Mouse (Mus musculus) limb, embryonic 11.5 days (tissue): Measurements from ENCODE around the gene Npdc1. TPM values are rescaled to one million over a fixed set of nuclear protein-coding genes. Genes with fewer than 3 reads are reported as not detected.

ENCODE experiments used
- ATAC-seq: fragments of 200-750 bp; cut with Nextera tagmentation; 2 replicates; pipeline ENCODE4 v1.8.0; 2017; ENCODE audit warnings: low read depth; ENCODE audit not compliant: insufficient number of reproducible peaks, low FRiP score, low TSS enrichment
- DNase-seq: peaks from one replicate; pipeline ENCODE4 v3.0.0-alpha.2; 2015; ENCODE audit warnings: low spot score
- H3K27ac ChIP-seq: fragments of 300-500 bp; sonication (generic); replicated peaks from 2 replicates; pipeline ENCODE4 v1.5.1; 2014; ENCODE audit warnings: low read depth, mild to moderate bottlenecking, low read length
- H3K27me3 ChIP-seq: fragments of 300-500 bp; sonication (generic); 2 replicates; pipeline ENCODE4 v1.6.1; 2014; ENCODE audit warnings: mild to moderate bottlenecking, low read length, mixed read lengths; ENCODE audit not compliant: control insufficient read depth, insufficient read depth
- H3K36me3 ChIP-seq: fragments of 300-500 bp; sonication (generic); 2 replicates; pipeline ENCODE4 v1.6.1; 2014; ENCODE audit warnings: mild to moderate bottlenecking, low read length, moderate library complexity, mixed read lengths; ENCODE audit not compliant: control insufficient read depth, insufficient read depth
- H3K4me1 ChIP-seq: fragments of 300-500 bp; sonication (generic); 2 replicates; pipeline ENCODE4 v1.6.1; 2014; ENCODE audit warnings: low read length, mixed read lengths; ENCODE audit not compliant: control insufficient read depth, insufficient read depth
- H3K4me2 ChIP-seq: fragments of 300-500 bp; sonication (generic); 2 replicates; pipeline ENCODE4 v1.6.1; 2014; ENCODE audit warnings: low read depth, mild to moderate bottlenecking, moderate library complexity; ENCODE audit not compliant: severe bottlenecking
- H3K4me3 ChIP-seq: fragments of 300-500 bp; sonication (generic); 2 replicates; pipeline ENCODE4 v1.5.1; 2014; ENCODE audit warnings: low read depth, low read length
- H3K9ac ChIP-seq: fragments of 300-500 bp; sonication (generic); 2 replicates; pipeline ENCODE4 v1.6.1; 2014; ENCODE audit warnings: mild to moderate bottlenecking, low read length
- H3K9me3 ChIP-seq: fragments of 300-500 bp; sonication (generic); 2 replicates; pipeline ENCODE4 v1.6.1; 2016; ENCODE audit warnings: low read length; ENCODE audit not compliant: control insufficient read depth
- WGBS: fragments of 180-500 bp; shearing (Covaris S2); extraction: QIAGEN DNeasy Blood & Tissue Kit; methylation state at CpG from one replicate; pipeline ENCODE4 v1.1.7; 2014; 5-methylcytosine and 5-hydroxymethylcytosine counted together
- polyA plus RNA-seq: library from polyadenylated mRNA; unstranded; fragments of >200 nt; fragmentation: Nextera tagmentation; extraction: Ambion mirVana; gene quantifications from 2 replicates; pipeline ENCODE4 v1.2.1, GENCODE M21; 2014

The Npdc1 gene
- 6.1 and 6.8 TPM in 2 replicates for polyA plus RNA-seq

DNA sequence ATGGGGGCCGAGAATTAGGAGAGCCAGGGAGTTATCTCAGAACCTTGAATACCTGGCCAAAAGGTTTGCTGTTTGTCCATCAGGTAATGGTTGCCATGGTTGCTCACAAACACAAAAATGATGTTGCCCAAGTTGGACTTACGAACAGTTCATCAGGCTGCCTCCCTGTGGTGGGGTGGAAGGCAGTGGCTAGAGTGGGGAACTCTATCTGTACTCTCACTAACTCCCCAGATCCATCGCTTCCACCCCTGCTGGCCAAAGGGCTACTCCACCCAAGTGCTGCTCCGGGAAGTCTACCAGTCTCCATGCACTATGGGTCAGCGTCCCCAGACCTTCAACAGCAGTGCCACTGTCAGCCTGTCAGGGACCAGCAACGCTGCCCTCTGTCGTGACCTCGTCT, at the start of gene Npdc1:
Npdc1 (plus strand) TSS at position 301 of the 400 bp plus-strand sequence.
- no peak within 1 kb of the TSS for H3K4me3 ChIP-seq
- no peaks in the 10 kb centered on the region for H3K9me3 ChIP-seq
- peaks cover 83% of the 10 kb centered on the region for H3K27me3 ChIP-seq
- no peak for DNase-seq
- no peak for ATAC-seq
- H3K4me2 ChIP-seq: no peak within 1 kb of the TSS
- no peak within 1 kb of the TSS for H3K27ac ChIP-seq
- WGBS: 59% methylated on average over 8 of the region's 8 CpGs
- no peak within 1 kb of the TSS for H3K9ac ChIP-seq
- no peaks in the 10 kb centered on the region for H3K36me3 ChIP-seq
- H3K4me1 ChIP-seq: peaks cover 5% of the 10 kb centered on the region

DNA sequence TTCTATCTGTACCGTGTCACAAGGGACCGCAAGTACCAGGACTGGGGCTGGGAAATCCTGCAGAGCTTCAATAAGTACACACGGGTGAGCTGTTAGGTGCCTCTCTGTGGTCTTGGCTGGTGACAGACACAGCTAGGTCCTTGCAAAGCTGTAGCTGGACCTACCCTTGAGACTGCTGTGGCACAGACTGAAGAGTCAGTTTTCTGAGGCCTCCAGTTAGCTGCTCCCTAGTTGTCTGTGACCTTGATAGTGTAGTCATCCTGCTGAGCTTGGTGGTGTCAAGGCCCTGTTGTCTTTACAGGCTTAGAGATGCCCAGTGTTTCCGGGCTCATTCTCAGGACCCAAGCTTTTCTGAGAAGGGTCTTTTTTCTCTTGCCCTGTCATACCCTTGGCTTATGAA, 49.7 kb upstream of the Npdc1 start:
- no peak overlapping the region for H3K4me3 ChIP-seq
- H3K27ac ChIP-seq: no peak overlapping the region
- 95% methylated on average over 4 of the region's 4 CpGs for WGBS
- no peak overlapping the region for H3K4me2 ChIP-seq
- no peaks in the 10 kb centered on the region for H3K9me3 ChIP-seq
- no peaks in the 10 kb centered on the region for H3K4me1 ChIP-seq
- H3K36me3 ChIP-seq: peaks cover 54% of the 10 kb centered on the region
- ATAC-seq (no peak), DNase-seq (no peak)
- H3K27me3 ChIP-seq: no peaks in the 10 kb centered on the region
- H3K9ac ChIP-seq: no peak overlapping the region

DNA sequence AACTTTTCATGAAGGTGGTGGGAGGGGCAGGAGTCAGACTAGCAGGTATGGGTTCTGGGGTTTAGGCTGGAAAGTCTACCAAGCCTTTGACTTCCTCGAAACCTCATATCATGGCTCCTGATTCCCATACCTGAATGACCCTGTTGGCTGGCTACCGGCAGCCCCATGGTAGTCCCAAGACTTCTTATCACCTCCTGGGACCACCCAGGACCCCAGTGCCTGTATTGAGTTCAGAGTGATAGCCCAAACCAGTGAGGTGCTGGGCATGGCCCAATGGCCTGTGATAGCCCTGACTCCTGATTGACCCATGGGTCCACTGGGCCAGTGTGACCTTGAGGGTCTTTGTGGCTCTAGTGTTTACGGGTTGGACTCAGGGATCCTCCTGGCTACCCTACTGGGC, 48.5 kb upstream of the Npdc1 start:
- Histone ChIP-seq H3K27me3 (no peaks in the 10 kb centered on the region), H3K9ac (no peak overlapping the region), H3K36me3 (peaks cover 45% of the 10 kb centered on the region), H3K27ac (no peak overlapping the region), H3K4me1 (peaks cover 3% of the 10 kb centered on the region; the same call in 1 of the 2 replicates), H3K4me3 (no peak overlapping the region), H3K4me2 (no peak overlapping the region), H3K9me3 (no peaks in the 10 kb centered on the region)
- 96% methylated on average over 3 of the region's 3 CpGs for WGBS
- no peak for ATAC-seq
- DNase-seq: no peak

DNA sequence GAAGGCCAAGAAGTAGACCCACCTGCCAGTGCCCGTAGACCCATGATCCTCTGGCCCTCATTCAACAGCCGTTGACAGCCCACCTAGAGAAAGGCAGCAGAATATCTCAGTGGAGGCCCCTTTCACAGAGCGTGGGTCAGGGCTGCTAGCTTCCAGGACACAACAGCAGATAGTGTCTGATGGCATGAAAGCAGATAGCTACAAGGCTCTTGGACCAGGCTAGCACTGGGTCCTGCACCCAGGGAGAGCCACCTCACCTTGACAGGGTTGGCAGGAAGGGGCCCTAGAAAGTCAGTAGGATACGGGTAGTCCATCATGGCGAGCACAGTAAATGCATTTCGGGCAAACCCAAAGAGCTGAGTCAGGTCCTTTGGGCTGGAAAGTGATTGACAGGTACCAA, 44.9 kb upstream of the Npdc1 start:
- Histone ChIP-seq H3K4me3 (no peak overlapping the region), H3K27me3 (no peaks in the 10 kb centered on the region), H3K4me2 (no peak overlapping the region), H3K27ac (no peak overlapping the region), H3K9ac (no peak overlapping the region), H3K36me3 (peaks cover 27% of the 10 kb centered on the region), H3K9me3 (no peaks in the 10 kb centered on the region), H3K4me1 (peaks cover 8% of the 10 kb centered on the region)
- ATAC-seq: no peak
- 84% methylated on average over 6 of the region's 6 CpGs for whole genome bisulfite sequencing
- DNase-seq: no peak

- 36% methylated on average over 18 of the region's 18 CpGs for WGBS
- Histone ChIP-seq H3K36me3 (peaks cover 15% of the 10 kb centered on the region), H3K4me2 (peak overlapping the region; percentile 88), H3K27ac (no peak overlapping the region), H3K4me3 (peak overlapping the region; percentile 42), H3K27me3 (no peaks in the 10 kb centered on the region), H3K9me3 (no peaks in the 10 kb centered on the region), H3K9ac (peak overlapping the region; percentile 62; the same call in 1 of the 2 replicates), H3K4me1 (peaks cover 8% of the 10 kb centered on the region)
- DNase-seq (no peak), ATAC-seq (no peak; the same call in 1 of the 2 replicates)
Measured at GRCm38 (mm10) chr2:25355419-25356066, 43.6 kb upstream of the Npdc1 start.

DNA sequence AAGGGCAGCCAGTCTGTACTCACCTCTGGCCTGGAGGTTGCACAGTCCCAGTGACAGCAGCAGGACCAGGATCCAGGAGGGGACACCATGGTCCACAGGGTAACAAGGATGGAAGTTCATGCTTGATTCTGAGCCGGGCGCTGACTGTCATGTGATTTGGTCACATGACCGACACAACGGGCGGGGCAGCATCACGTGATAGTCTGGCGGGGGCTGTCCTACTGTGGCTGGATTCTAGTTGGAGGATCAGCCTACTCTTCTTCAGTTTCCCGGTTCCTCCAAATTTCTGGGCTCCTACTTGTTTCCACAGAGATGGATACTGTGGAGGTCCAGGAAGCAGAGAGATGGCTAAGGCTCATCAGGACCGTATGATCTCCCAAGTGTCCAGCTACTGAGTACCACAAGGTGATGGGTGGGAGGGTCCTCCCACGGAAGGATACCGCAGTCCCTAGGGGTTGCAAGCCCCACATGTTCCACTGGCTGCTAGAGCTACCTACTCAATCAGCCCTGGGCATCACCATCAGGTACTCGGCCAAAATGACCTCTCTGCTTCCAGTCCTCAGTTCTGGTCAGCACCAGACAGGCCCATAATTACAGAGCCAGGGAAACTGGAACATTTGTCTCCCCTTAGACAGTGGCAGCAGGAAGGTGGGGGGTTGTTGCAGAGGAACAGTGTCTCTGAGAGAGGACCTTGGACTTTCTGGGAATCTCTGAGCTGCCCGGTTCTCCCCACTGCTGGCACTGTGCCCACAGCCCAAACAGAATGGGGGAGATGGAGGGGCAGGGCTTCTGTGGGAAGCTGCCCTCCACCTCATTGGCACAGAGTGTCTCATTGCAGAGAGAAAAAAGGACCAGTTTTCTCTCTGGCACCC, 42.7 kb upstream of the Npdc1 start, which contains the start of gene Dpp7:
Dpp7 (minus strand) TSS at position 152 of the 872 bp plus-strand sequence.
- H3K36me3 ChIP-seq: peaks cover 7% of the 10 kb centered on the region
- peak within 1 kb of the TSS; percentile 88 for H3K4me2 ChIP-seq
- H3K4me3 ChIP-seq: peak within 1 kb of the TSS; percentile 42
- ATAC-seq (peak; percentile 79), DNase-seq (peak; percentile 92)
- peak within 1 kb of the TSS; percentile 62 for H3K9ac ChIP-seq
- H3K27me3 ChIP-seq: no peaks in the 10 kb centered on the region
- H3K9me3 ChIP-seq: no peaks in the 10 kb centered on the region
- no peak within 1 kb of the TSS for H3K27ac ChIP-seq
- peaks cover 8% of the 10 kb centered on the region for H3K4me1 ChIP-seq
- 5% methylated on average over 13 of the region's 13 CpGs for WGBS

DNA sequence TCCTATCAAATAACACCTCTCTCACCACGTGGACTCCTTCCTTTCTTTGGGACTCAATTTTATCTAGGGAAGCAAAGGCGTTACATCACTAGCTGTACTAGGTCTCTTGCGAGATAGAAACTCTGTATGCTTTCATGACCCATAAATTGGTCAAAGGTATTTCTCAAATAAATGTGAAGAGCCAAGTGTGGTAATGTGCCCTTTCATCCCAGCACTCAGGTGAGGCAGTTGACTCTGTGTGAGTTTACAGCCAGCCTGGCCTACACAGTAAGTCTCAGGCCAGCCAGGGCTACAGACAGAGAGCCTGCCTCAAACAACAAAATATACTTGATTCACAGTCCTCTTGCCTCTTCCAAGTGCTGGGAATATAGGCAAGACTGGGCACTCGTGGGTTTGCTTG, 39.3 kb upstream of the Npdc1 start:
- Histone ChIP-seq H3K4me1 (peaks cover 8% of the 10 kb centered on the region), H3K27me3 (peaks cover 9% of the 10 kb centered on the region; the same call in 1 of the 2 replicates), H3K4me3 (no peak overlapping the region), H3K36me3 (no peaks in the 10 kb centered on the region), H3K4me2 (no peak overlapping the region), H3K27ac (no peak overlapping the region), H3K9ac (no peak overlapping the region), H3K9me3 (no peaks in the 10 kb centered on the region)
- 78% methylated on average over 4 of the region's 4 CpGs for WGBS
- no peak for DNase-seq
- no peak for ATAC-seq

DNA sequence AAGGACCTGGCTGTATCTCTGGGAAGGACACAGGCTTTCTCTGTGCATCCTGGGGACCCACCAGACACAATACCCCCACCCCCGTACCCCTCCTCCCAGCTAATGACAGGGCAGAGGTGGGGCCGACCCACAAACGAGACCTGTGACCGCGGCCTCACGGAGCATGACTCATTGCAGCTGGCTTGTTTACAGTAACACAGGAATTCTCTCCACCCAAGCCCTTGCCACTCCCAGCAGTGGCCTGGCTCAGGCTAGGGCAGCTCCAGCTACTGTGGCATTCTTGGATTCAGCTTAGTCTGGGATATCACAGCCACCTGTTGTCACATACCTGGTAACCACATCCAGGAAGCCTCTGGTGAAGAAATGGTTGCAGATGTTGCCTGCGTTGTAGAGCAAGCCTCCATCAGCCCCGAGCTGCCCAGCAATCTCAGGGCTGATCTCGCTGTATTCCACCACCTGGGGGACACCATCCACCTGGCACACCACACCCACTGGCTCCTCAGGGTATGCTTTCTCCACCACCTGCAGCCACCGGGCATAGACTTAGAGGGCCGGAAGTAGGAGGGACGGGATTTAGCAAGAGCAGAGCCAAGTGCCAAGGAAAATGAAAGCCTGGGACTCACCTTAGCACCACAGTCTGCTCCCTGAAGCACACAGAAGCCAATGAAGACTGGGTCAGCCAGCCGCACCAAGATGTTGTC, 35.5 kb upstream of the Npdc1 start:
- H3K4me2 ChIP-seq: no peak overlapping the region
- no peak overlapping the region for H3K9ac ChIP-seq
- H3K27ac ChIP-seq: no peak overlapping the region
- DNase-seq (no peak), ATAC-seq (no peak)
- no peak overlapping the region for H3K4me3 ChIP-seq
- no peaks in the 10 kb centered on the region for H3K9me3 ChIP-seq
- H3K4me1 ChIP-seq: 0 out of 2 replicates have a peak, but pooled peaks cover 3% of the 10 kb centered on the region
- WGBS: 64% methylated on average over 13 of the region's 13 CpGs
- H3K27me3 ChIP-seq: peaks cover 18% of the 10 kb centered on the region
- no peaks in the 10 kb centered on the region; the same call in 1 of the 2 replicates for H3K36me3 ChIP-seq
